Mouse (Mus musculus) liver, embryonic 14.5 days (tissue): ENCODE data around the gene Tmem128.

Experiments used
- CTCF ChIP-seq: IDR thresholded peaks from 2 replicates; pipeline ENCODE4 v1.5.1; 2016; ENCODE audit warnings: antibody characterized with exemption, low read depth, control low read depth
- EP300 ChIP-seq: IDR thresholded peaks from 2 replicates; pipeline ENCODE4 v1.6.1; 2016; ENCODE audit warnings: antibody characterized with exemption, low read depth

GRCm38 (mm10) chr5:38255195-38255594 lies 4.8 kb upstream of the Tmem128 start:
- peak; percentile 48; the same call in 1 of the 2 replicates for TF ChIP-seq CTCF
- TF ChIP-seq EP300, result no peak
